Mouse (Mus musculus) bone marrow, adult 2 months (tissue): Measurements from ENCODE around the gene Fgfr2.

Source experiments
- CTCF ChIP-seq: fragments of 200-500 bp; IDR thresholded peaks from 2 replicates; pipeline ENCODE4 v1.5.1; 2011; ENCODE audit warnings: low read length, control low read depth; ENCODE audit not compliant: control insufficient read depth, insufficient read depth
- POLR2A ChIP-seq: fragments of 200-500 bp; IDR thresholded peaks from 2 replicates; pipeline ENCODE4 v1.6.1; 2011; ENCODE audit warnings: low read depth, mild to moderate bottlenecking, control low read depth, low read length, borderline replicate concordance; ENCODE audit not compliant: control insufficient read depth

GRCm38 (mm10) chr7:131011901-131012300, 2111.2 kb downstream of the Fgfr2 start:
- TF ChIP-seq CTCF (no peak), POLR2A (no peak)
